8 mouse cellular contexts compared by ENCODE assay signal in the genomic region with DNA sequence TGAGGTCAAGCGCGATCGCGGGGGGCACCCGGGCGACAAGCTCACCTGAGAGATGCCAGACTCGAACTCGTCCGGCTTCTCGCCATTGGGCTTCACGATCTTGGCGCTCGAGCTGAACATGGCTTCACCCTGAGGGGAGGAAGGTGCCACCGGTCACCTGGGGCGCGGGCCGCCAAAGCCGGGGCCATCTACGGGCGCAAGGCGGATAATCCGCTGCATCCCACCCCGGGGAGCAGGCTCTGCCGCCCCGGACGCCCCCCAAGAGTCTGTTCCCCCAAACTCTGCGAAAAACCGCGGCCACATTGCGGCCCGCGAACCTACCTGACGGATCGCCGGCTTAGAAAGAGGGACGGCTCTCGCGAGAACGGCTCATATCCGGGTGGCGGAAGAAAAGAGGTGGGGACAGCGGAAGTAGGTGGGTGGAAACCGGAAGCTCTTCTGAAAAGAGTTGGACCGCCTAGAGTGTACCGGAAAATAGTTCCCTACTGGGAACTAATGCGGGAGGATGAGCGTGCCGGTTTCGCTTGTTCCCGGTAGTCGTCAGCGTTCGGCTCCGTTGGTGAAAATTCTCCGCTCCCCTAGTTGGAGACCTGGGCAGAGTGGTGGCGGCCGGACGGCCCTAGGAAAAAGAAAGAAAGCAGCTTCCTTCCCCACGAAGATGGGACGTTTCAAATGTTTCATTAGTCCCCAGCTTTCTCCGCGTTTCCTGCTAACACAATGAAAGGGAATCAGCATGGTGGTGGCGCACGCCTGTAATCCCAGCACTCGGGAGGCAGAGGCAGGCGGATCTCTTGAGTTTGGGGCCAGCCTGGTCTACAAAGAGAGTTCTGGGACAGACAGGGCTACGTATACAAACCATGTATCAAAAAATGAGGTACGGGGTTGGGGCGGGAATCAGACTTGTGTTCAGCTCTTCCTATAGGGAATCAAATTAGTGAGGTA. TPM values are rescaled to one million over a fixed set of nuclear protein-coding genes. Genes with fewer than 3 reads are reported as not detected.
DNase-seq lines count a peak whose midpoint lies in the region; ATAC-seq lines count a peak whose summit lies in the region.

A gene (minus strand): TSS at position 419 of the 942 bp plus-strand sequence.

- DNase-seq in NIH3T3 (ENCODE audit: low read depth), result peak; percentile 96
- peak; percentile 96 for DNase-seq in cerebellum, postnatal 10 days
- peak; percentile 90 to 93 for DNase-seq in frontal cortex, postnatal 10 days (ENCODE audit: low spot score in 2 of 2)
- peak; percentile 95 for DNase-seq in layer of hippocampus, postnatal 14 days (ENCODE audit: low spot score in 2 of 2)
- DNase-seq in lung, postnatal 14 days, result peak; percentile 94
- peak; percentile 94 for DNase-seq in retina, adult 2 months (ENCODE audit: low read depth, low spot score)
- DNase-seq in thymus, postnatal 36 days, result peak; percentile 91 to 92

- H3K9me3 ChIP-seq in hindbrain, embryonic 12.5 days (replicated peaks), result no peaks in the 10 kb centered on the region

- H3K4me3 ChIP-seq in hindbrain, embryonic 12.5 days, result peak within 1 kb of the TSS; percentile 91

- ATAC-seq in hindbrain, embryonic 12.5 days (ENCODE audit: low FRiP score), result peak; percentile 97

- peaks cover 14% of the 10 kb centered on the region for H3K4me1 ChIP-seq in hindbrain, embryonic 12.5 days

- H3K9ac ChIP-seq in hindbrain, embryonic 12.5 days, result peak within 1 kb of the TSS; percentile 99

- H3K27me3 ChIP-seq in hindbrain, embryonic 12.5 days, result no peaks in the 10 kb centered on the region

- peak within 1 kb of the TSS; percentile 80 for H3K27ac ChIP-seq in hindbrain, embryonic 12.5 days

- WGBS in hindbrain, embryonic 12.5 days, result 5% methylated on average over 69 of the region's 69 CpGs

- peak within 1 kb of the TSS; percentile 58 for H3K4me2 ChIP-seq in hindbrain, embryonic 12.5 days (replicated peaks)

- peaks cover 36% of the 10 kb centered on the region for H3K36me3 ChIP-seq in hindbrain, embryonic 12.5 days

RNA-seq across cellular contexts. Expression of the gene that starts here (rescaled TPM):
- polyA plus RNA-seq in hindbrain, embryonic 12.5 days (2016; fragmentation: Nextera tagmentation; extraction: Ambion mirVana), result 614 and 629 TPM in 2 replicates
- 100 to 1,000 TPM; 273 to 291 TPM for total RNA-seq in layer of hippocampus, postnatal 14 days (2021)

Comparison
In these comparisons a context has a peak if more than half of its experiments do, and no peak if none do; other contexts are left out.
1. Peak in every context shown above with its lines: DNase-seq, ATAC-seq, H3K4me3 ChIP-seq and H3K27ac ChIP-seq.